Mouse (Mus musculus): ENCODE data around the gene Zfp422.
A peak's percentile ranks its signal among the peaks of the same experiment; 100 is the strongest.
"Not testable (repeated sequence)": the region's sequence is repeated elsewhere in the genome, so short reads cannot be mapped to it uniquely, and the experiment has no call there.

Zfp422 gene

DNA sequence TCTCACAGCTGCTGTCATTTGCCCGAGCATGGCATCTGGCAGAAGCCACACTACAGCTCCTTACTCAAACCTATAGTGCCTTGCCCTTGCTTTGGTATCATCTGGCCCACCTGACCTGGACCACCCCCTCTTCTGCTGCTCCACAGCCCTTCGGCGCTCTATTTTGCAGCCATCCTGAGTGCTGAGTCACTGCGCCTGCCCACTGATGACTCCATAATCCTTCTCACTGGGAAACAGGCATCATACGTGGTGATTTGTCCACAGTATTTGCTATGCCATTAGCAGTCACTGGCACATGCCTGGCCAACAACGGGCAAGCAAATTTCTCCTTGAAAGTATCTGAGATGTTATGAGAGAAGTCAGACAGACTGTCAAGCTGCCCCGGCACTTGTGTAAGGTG, 21.0 kb upstream of the Zfp422 start:
- DNase-seq, result no peak

DNA sequence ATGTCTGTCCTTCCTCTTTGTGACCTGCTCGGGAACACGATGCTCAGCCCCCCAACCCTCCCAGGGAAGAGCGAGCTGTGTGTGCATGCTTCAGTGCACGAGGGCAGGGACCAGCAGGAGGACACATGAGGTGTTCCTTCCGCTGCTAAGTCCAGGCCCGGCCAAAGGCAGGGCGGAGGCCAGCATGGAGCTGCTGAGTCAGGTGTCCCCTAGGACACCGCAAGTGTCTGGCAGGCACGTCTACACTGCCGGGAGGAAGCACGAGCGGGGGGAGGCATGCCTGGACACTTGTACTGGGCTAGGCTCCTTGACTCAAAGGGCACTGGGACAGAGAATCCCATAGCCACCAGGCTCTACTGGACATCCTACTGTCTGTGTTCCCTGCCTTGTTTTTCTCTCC, 19.0 kb upstream of the Zfp422 start:
- no peak for DNase-seq

DNA sequence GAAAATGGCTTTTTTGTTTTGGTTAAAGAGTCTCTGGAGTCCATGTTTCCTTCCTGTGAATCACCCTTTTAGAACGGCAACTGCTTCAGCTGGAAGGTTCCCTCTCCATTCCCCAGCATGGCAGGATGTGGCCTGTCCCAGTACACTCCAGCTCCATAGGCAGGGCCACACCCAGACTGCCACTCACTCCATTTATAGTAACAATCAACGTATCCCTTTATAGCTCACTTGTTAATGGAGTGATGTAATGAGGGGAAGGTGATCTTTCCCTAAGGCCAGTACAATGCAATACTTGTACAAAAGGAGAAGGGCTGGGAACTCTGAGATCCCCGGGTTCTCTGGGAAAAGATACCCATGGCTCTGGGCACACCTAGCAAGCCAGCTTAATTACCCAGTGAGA, 15.5 kb upstream of the Zfp422 start:
- DNase-seq, result no peak

DNA sequence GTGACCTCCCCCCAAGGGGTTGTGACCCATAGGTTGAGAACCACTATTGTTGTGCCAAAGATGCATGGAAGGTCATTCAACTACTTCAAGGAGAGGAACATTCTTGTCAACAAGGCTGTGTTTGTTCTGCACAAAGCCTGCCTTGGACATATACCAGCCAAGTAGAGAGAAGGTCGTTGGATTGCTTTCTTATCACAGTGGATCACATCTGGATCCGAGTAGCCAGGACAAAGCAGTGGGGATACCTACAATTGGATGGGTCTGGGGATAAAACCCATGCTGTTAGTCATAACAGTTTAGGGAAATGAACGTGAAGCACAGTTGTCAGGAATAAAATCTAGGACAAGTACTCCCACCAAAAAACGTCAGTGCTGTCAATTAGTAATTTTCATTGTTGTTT, 15.1 kb upstream of the Zfp422 start:
- DNase-seq, result no peak

DNA sequence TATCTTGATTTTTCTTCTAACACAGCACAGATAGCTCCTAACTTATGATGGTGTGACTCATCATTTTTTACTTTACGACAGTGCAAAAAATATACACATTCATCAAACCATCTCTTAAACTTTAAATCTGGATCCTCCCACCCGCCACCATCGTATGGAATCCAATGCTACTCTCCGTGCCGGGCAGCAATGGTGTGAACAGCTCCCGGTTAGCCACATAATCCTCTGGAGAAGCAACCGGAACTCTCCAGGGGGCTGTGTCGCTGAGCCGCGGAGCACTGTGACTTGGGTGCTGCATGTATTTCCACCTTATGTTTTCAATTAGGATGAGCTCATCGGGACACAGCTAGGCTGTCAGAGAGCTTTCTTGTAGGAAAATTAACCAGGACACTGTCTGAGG, 14.1 kb upstream of the Zfp422 start:
- DNase-seq, result no peak

DNA sequence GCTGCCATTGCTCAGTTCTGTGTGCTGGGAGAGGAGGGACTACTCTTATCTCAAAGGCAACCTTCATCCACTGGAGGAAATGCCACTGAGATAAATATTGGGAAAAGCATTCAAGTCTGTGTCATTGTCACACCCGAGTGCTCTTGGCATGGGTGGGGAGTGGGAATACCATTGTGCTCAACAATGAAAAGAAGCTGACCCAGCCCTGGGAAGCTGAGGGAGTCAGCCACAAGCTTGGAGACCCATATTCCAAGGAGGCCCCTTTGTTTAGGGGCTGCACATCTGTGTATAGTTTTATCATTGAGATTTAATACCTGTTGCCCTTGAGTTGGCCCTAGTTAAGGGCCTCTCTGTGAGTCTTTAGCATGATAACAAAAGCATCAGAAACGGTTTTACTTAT, 10.9 kb upstream of the Zfp422 start:
- DNase-seq, result no peak

DNA sequence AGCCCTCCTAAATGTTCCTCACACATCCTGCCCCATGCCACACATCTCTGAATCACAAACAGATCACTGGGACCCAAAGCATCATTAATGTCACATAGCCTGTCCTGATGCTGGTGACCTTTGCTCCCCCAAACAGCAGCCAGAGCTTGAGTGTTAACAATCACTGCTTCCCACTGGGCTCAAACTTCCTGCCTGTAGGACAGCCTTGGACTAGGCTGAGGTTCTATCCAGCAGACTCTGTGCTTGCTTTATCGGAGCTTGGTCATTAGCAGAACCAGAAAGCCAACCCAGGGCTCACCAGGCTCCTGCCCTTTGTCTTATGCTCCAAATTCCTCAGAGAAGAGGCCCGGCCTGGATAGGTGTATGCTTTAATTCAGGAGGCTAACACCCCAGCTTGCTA, 10.1 kb upstream of the Zfp422 start:
- no peak for DNase-seq

DNA sequence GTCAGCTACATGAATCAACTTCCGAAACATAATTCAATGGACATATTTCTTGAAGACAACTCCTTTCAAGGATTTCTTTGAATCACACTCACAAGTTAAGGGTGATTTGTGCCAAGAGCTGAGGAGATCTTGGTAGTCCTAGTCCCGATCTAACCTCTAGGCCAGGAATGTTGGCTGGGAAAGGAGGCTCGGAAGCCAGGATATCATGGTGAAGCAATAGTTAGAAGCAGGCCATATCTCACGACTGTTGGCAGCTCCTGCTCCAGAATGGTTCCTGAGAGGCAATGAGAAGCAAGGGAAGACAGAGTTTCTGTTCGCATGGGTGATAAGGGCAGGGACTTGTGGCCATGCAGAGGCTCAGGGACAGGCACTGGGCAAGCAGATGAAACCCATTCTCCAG, 8.7 kb upstream of the Zfp422 start:
- no peak for DNase-seq

DNA sequence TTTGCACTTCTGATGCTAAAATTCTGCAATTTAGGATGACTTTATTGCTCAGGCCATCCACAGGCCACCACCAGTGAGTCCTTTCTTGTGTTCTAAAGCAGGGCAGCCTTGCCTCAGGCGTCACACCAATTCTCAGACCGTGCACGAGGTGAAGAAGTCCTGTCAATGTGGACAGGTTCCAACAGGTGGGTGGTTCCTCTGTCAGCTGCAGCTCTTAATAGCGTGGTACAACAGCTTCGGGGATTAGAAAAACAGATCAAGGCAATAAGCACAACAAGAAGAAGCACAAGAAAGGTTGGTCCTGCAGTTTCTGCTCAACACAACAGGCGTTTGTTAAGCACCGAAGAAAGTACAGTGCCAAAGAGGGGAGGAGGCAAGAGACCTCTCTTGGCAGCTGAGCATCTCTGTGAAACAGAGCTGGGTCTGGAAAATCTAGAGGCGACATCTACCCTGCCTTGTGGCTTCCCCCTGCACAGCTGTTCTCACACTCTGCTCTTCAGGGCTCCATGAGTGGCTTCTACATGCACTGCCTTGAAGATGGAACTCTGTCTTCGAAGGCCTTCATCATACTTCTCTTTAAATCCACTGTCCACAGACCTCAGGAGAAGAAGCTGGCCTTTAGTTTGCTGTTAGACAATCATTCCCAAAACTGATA, 7.9 kb upstream of the Zfp422 start:
- DNase-seq, result no peak

DNA sequence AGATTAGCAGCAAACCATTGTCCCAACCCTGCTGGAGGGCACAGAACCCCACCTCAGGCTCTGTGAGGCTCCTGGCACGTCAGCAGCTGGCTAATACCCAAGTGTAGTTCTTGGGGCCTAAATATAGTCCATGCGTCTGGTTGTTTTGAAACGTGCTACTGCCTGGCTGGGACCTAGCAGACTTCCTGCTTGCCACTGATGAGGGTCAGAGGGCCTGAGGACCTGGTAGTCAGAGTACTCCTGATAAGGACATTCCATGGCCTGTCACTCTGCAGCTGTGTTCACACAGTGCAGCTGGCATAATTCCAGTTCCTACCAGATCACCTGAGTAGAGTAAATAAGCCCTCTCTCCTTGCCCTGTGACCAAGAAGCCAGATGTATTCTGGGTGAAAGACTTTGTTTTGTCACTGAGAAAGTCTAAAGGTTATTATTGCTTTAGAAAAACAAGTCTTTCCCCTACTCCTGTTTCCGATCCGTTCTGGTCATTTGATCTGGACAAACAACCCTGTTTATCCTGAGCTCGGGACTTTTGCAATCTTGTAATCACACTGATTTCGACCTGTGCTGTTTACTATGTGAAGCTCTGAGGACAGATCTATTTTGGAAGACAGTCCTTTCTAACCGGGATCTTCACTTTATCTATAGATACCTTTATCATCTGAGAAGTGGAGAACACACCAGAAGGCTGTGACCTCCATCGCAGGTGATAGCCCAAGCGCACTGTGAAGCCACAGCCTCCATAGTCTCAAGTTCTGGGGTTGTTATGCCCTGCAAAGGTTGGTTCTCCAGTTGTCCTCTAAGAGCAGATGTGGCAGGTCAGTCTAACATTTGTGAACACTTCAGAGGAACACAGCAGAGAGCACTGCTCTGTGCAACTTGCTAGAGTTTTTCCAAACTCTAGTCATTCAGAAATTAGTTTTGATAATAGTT, 6.7 kb upstream of the Zfp422 start:
- no peak for DNase-seq

DNA sequence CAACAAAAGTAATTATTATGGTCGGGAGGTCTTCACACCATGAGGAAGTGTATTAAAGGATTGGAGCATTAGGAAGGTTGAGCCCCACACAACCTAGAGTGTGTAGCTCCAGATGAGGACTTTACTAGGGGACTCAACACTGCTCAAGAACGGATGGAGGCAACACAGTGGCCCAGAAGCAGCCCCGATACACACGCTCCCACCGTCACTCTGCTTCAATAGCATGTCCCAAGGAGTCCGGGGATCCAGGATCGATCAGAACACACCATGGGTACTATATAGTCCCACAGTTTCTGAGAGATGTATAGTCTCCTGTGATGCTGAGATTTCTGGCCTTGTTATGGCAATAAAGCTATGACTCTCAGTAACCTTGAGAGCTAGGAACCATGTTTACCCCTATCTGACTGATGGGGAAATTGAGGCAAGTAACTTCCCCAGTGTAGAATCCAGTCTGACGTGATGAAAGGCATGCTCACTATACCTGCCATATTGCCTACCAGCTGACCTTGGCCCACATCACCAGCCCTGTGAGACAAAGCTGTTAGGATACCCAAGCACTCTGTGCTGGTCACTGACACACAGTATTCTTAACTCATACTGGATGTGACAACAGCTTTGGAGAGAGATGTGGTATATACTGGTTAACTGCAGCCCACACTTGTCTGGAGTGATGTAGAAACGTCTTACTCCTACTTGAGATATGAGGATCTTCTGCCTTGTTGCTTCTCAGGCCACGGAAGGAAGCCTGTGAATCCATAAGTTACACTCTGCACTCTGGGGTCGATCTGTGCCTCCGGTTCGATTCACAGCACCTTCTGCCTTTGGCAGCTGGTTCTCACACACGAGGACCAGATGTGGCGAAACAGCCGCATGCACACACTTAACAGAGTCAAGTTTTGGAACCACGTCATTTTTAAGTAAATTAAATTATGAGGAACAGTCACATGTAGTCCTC, 5.2 kb upstream of the Zfp422 start:
- no peak for DNase-seq

DNA sequence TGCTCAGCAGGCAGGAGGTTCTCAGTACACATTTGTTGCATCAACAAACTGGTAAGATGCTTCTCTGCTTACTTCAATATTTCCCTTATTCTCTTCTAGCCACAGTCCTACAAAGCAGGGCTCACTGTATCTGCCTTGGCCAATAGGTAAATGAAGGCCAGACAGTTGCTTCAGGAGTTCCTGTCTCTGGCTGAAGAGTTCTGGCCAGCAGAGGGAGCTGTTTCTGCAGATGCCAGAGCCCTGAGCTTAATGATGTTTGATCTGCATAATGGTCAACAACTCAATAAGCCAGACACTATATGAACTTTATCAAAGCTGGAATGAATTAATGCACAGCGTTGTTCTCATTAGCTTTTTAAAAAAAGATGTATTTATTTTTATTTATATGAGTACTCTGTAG, 3.3 kb upstream of the Zfp422 start:
- peak; percentile 77 for DNase-seq

DNA sequence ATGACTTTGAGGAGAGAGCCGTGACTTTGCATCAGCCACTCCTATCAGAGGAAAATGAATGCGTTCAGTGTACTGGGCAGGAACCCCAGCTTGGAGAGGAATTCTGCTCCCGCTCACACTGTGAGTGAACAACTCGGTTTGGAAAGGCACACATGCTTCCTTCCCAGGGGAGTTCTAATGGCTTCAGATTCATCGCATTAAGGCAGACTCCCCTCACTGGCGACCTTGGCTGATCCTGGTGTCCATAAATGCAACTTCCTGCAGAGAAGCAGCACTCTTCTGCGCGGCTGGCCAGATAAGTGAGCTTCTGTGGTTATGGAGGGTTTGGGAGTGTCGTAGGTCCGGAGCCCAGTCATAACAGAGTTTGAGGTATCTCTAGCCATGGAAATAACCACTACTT, 967 bp upstream of the Zfp422 start:
- DNase-seq, result no peak

DNA sequence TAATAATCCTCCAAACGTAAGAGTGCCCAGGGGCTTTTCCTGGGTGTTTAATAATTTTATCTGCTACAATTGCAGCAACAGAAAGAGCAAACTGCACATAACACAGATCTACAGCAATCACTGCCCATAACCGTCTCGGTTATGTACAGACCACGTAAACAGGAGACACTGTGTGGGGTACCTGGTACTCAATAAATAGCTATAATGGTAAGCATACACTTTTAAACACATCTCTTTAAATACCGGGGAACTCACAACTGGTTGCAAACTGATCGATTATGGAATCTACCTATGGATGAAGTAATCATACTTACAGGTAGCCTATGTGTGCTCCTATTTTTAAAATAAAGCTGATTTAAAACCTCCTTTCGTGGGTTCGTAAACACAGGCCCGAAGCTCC, 704 bp downstream of the Zfp422 start:
- no peak for DNase-seq

DNA sequence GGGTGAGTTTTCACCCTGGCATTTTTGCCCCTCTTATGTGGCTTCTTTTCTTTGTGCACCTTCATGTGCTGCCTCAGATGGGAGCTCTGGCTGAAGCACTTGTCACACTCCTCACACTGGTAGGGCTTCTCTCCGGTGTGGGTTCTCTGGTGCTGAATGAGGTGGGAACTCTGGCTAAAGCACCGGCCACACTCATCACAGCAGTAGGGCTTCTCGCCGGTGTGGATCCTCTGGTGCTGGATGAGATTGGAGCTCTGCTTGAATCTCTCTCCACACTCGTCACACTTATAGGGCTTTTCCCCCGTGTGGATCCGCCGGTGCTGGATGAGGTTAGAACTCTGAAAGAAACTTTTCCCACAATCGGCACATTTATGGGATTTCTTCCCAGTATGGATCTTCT, 2.4 kb downstream of the Zfp422 start:
- DNase-seq, result not testable (repeated sequence)

DNA sequence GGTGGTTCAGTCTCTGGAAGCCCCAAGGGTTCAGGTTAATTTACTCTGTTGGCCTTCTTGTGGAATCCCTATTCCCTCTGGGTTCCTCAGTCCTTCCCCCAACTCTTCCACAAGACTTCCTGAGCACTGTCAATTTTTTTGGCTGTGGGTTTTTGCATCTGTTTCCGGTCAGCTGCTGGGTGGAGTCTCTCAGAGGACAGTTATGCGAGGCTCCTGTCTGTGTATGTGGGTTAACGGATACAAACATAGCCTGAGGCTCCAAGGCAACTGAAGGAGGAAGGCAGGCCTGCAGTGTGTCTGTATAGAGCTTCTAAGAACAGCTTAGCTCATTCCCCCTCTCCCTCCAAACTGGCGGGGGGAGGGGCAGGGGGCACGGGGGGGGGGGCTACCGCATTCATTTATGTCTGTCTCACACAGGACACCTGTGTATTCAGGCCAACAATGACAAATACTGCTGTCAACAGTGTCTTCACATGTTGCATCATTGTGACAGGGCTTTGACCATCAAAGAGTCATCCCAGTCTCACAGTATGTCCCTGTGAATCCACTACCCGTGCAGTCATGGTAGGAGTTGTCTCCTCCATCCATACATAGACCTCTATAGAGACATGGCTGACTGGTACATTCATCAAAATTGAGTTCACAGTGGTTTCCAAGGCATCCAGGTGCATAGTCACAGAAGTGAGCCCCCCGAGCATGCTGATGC, 7.3 kb downstream of the Zfp422 start:
- DNase-seq, result peak; percentile 24

DNA sequence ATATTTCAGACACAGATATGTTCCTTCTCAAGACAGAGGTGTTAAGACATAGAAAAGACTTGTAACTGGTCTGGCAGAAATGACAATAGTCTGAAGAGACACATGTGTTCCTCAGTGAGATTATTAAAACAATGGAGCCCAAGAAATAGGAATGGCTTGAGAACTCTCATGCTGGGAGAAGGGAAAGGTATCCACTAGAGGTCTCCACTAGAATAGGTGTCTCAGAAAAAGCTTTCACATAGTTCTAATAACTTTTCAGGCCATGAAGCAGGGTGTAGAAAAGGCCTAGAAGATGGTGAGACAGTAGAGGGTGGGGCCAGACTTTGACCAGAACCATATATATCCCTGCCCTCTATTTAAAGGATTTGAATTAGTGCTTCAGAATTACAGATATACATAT, 10.7 kb downstream of the Zfp422 start:
- DNase-seq, result no peak

DNA sequence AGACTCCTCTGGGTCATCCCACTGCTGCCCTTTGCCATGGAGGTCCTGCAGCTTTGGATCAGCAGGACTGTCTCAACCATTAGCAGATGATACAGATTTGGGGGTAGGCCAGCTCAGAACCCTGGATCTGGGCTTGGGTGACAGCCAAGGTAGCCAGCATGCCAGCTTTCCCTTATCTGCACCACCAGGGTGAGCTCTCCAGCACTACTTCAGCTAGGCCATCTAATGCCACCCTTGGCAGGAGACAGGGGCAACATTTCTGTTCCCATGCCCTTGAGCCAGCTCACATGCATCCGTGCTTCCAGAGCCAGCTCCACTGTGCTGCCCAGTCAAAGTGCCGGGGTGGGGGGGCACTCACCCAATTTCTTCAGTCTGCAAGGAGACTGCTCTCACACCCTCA, 13.1 kb downstream of the Zfp422 start:
- DNase-seq, result no peak

DNA sequence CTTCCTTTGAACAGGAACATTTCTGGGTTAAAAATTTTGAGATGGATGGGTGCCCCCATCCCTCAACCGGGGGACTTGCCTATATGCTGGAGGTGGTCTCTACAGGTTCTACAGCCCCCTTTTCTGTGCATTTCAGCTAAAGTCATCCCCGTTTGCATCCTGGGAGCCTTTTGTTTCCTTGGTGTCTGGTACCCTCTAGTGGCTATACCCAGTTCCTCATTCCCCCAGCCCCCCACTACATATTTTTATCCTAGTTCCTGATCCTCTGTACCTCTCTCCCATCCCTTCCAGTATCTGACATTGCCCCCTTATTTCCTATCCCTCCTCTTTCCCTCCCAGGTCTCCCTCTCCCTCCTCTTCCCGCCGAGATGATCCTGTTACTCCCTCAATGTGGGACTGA, 21.6 kb downstream of the Zfp422 start:
- DNase-seq, result no peak

DNA sequence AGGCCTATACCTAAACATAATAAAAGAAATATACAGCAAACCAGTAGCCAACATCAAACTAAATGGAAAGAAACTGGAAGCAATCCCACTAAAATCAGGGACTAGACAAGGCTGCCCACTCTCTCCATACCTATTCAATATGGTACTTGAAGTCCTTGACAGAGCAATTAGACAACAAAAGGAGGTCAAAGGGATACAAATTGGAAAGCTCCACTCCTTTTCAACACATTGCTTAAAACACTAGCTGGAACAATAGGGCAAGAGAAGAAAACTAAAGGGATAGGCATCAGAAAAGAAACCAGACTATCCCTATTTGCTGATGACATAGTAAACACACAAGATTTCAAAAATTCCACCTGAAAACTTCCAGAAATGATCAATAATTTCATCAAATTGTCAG, 27.8 kb downstream of the Zfp422 start:
- not testable (repeated sequence) for DNase-seq

DNA sequence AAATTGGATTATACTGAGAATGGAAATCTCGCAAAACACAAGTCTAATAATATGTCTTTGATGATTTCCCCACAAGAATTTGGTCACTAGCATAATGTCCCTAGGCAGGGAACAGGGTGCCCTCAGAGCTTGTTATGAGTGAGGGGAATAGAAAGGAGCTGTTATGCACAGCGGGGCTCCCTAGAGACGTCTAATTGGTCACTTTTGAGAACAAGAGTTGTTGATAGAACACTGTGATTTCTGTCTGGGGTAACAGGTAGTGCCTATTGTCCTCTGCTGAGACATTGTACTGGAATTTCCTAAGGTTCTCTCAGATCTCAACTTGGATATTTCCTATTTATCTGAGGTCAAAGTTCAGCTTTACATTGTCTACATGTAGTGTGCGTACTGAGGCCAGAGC, 44.7 kb downstream of the Zfp422 start, which contains the start of gene Olfr215:
Olfr215 (minus strand) TSS at position 101 of the 400 bp plus-strand sequence.
- DNase-seq, result peak; percentile 15

Measured in retina, postnatal 1 day (tissue).